Mouse (Mus musculus) myocyte (in vitro differentiated cells): ENCODE results near the gene Smurf2.

Experiments used
- CEBPB ChIP-seq: IDR thresholded peaks from 2 replicates; pipeline ENCODE4 v1.6.1; 2011; ENCODE audit warnings: mild to moderate bottlenecking, moderate library complexity; ENCODE audit not compliant: poor library complexity, insufficient read depth, severe bottlenecking
- E2F4 ChIP-seq: IDR thresholded peaks from one replicate; pipeline ENCODE4 v1.6.1; 2011; ENCODE audit warnings: mild to moderate bottlenecking, control low read depth, moderate library complexity; ENCODE audit not compliant: insufficient read depth
- MAX ChIP-seq: IDR thresholded peaks from one replicate; pipeline ENCODE4 v1.6.1; 2011; ENCODE audit warnings: low read depth, mild to moderate bottlenecking, control low read depth
- MYOD1 ChIP-seq, 3 experiments: IDR thresholded peaks; one replicate each; pipeline ENCODE4 v1.6.1; 2011; ENCODE audit warnings: control low read depth in 2 of 3, low read depth in 2 of 3, mild to moderate bottlenecking in 2 of 3, moderate library complexity in 1 of 3; ENCODE audit not compliant: insufficient read length in 2 of 3, control insufficient read depth in 1 of 3
- MYOG ChIP-seq, 3 experiments: IDR thresholded peaks; one replicate each; pipeline ENCODE4 v1.6.1; 2011; ENCODE audit warnings: control low read depth in 2 of 3, low read depth in 2 of 3, mild to moderate bottlenecking in 2 of 3; ENCODE audit not compliant: insufficient read length in 2 of 3, control insufficient read depth in 1 of 3, insufficient read depth in 1 of 3
- POLR2A ChIP-seq: IDR thresholded peaks from one replicate; pipeline ENCODE4 v1.6.1; 2011; ENCODE audit warnings: low read depth, mild to moderate bottlenecking, control low read depth, moderate library complexity; ENCODE audit not compliant: insufficient read length
- POLR2AphosphoS2 ChIP-seq: IDR thresholded peaks from one replicate; pipeline ENCODE4 v1.6.1; 2011; ENCODE audit warnings: low read depth, control low read depth; ENCODE audit not compliant: insufficient read length
- REST ChIP-seq: IDR thresholded peaks from one replicate; pipeline ENCODE4 v1.6.1; 2011; ENCODE audit warnings: mild to moderate bottlenecking, control low read depth, moderate library complexity; ENCODE audit not compliant: insufficient read depth, insufficient read length
- SRF ChIP-seq: IDR thresholded peaks from one replicate; pipeline ENCODE4 v1.6.1; 2011; ENCODE audit warnings: low read depth; ENCODE audit not compliant: control insufficient read depth, insufficient read length
- TCF12 ChIP-seq: IDR thresholded peaks from one replicate; pipeline ENCODE4 v1.6.1; 2011; ENCODE audit warnings: mild to moderate bottlenecking, control low read depth; ENCODE audit not compliant: poor library complexity, insufficient read depth, severe bottlenecking
- USF1 ChIP-seq: IDR thresholded peaks from one replicate; pipeline ENCODE4 v1.6.1; 2011; ENCODE audit warnings: low read depth, mild to moderate bottlenecking, control low read depth, moderate library complexity

DNA sequence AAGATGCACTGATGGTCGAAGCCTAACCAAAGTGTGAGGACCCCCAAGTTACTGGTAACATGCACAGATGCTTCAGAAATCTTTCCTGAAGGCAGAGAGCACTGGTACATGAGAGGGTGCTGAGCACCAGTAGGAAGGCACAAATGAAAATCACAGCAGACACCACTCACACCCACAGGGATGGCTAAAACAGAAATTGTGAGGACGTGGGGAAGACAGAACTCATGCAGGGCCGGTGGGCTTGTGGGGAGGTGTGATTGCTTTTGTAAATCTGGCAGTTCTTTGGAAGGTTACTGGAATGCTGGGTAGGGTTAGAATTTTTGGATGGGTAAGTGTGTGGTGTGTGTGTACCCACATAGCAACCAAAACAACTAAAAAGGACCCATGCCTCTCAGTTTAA, 103.4 kb downstream of the Smurf2 start:
- TF ChIP-seq POLR2A, result no peak
- no peak for TF ChIP-seq POLR2AphosphoS2
- TF ChIP-seq E2F4, result no peak
- no peak for TF ChIP-seq REST
- no peak for TF ChIP-seq USF1
- no peak for TF ChIP-seq CEBPB
- no peak for TF ChIP-seq MAX
- no peak for TF ChIP-seq MYOD1 (IDR thresholded peaks at IDR 0.05; ENCODE audit: control insufficient read depth in 1 of 3, insufficient read length in 2 of 3, low read depth in 2 of 3)
- no peak for TF ChIP-seq SRF
- TF ChIP-seq TCF12, result no peak
- TF ChIP-seq MYOG (IDR thresholded peaks at IDR 0.05; ENCODE audit: control insufficient read depth in 1 of 3, insufficient read depth in 1 of 3, insufficient read length in 2 of 3, low read depth in 2 of 3), result no peak
